Mouse (Mus musculus): ENCODE data around the gene Gusb. TPM values are rescaled to one million over a fixed set of nuclear protein-coding genes. Genes with fewer than 3 reads are reported as not detected.
A peak's percentile ranks its signal among the peaks of the same experiment; 100 is the strongest.
"Not testable (repeated sequence)": the region's sequence is repeated elsewhere in the genome, so short reads cannot be mapped to it uniquely, and the experiment has no call there.

Gusb gene
- total RNA-seq (2022) = 10 to 100 TPM; 57.5 to 75.2 (median 68.5) TPM

- peak; percentile 91 for DNase-seq
Measured at GRCm38 (mm10) chr5:130002301-130003146, at the start of gene Gusb. TSS of gene Gusb (minus strand) at chr5:130003049.

- no peak for DNase-seq
Measured at GRCm38 (mm10) chr5:130052510-130052909, 49.7 kb upstream of the Gusb start.

- no peak for DNase-seq
Measured at GRCm38 (mm10) chr5:130051073-130051860, 48.4 kb upstream of the Gusb start.

GRCm38 (mm10) chr5:130050416-130050815, 47.6 kb upstream of the Gusb start:
- no peak for DNase-seq

GRCm38 (mm10) chr5:130048786-130049520, 46.1 kb upstream of the Gusb start:
- DNase-seq = no peak

GRCm38 (mm10) chr5:130047013-130047412, 44.2 kb upstream of the Gusb start:
- DNase-seq = no peak

- DNase-seq = no peak
Measured at GRCm38 (mm10) chr5:130046589-130046988, 43.7 kb upstream of the Gusb start.

GRCm38 (mm10) chr5:130046100-130046499, 43.3 kb upstream of the Gusb start:
- no peak for DNase-seq

- DNase-seq = peak; percentile 56
Measured at GRCm38 (mm10) chr5:130044201-130044695, 41.4 kb upstream of the Gusb start.

- no peak for DNase-seq
Measured at GRCm38 (mm10) chr5:130043741-130044140, 40.9 kb upstream of the Gusb start.

- no peak for DNase-seq
Measured at GRCm38 (mm10) chr5:130041262-130041661, 38.4 kb upstream of the Gusb start.

- no peak for DNase-seq
Measured at GRCm38 (mm10) chr5:130040797-130041196, 37.9 kb upstream of the Gusb start.

GRCm38 (mm10) chr5:130037752-130038455, 35.1 kb upstream of the Gusb start:
- DNase-seq = peak; percentile 58

- not testable (repeated sequence) for DNase-seq
Measured at GRCm38 (mm10) chr5:130036300-130036699, 33.5 kb upstream of the Gusb start.

- no peak for DNase-seq
Measured at GRCm38 (mm10) chr5:130033869-130034268, 31.0 kb upstream of the Gusb start.

- DNase-seq = peak; percentile 74
Measured at GRCm38 (mm10) chr5:130031410-130032390, 28.9 kb upstream of the Gusb start.

- DNase-seq = peak; percentile 74
Measured at GRCm38 (mm10) chr5:130029142-130029897, 26.5 kb upstream of the Gusb start, which contains the start of the genes Asl and Crcp. TSS of gene Asl (minus strand) at chr5:130029247. TSS of gene Crcp (plus strand) at chr5:130029290.

- DNase-seq = peak; percentile 75
Measured at GRCm38 (mm10) chr5:130027696-130028095, 24.8 kb upstream of the Gusb start.

GRCm38 (mm10) chr5:130027134-130027533, 24.3 kb upstream of the Gusb start:
- no peak for DNase-seq

Measured in adrenal gland, adult 8-10 months (tissue).